Mouse (Mus musculus): ENCODE results near the gene 9530077C05Rik.
"Not testable (repeated sequence)": the region's sequence is repeated elsewhere in the genome, so short reads cannot be mapped to it uniquely, and the experiment has no call there.

Gene 9530077C05Rik

GRCm38 (mm10) chr9:22419877-22420276 is 8.6 kb downstream of the 9530077C05Rik start:
- DNase-seq (ENCODE audit: low spot score in 2 of 2), result no peak

- DNase-seq (ENCODE audit: low spot score in 2 of 2), result no peak
Observed at GRCm38 (mm10) chr9:22420491-22420890, 9.2 kb downstream of the 9530077C05Rik start.

GRCm38 (mm10) chr9:22422559-22422958 is 11.2 kb downstream of the 9530077C05Rik start:
- no peak for DNase-seq (ENCODE audit: low spot score in 2 of 2)

GRCm38 (mm10) chr9:22423507-22423906 is 12.2 kb downstream of the 9530077C05Rik start:
- DNase-seq (ENCODE audit: low spot score in 2 of 2), result no peak

- no peak for DNase-seq (ENCODE audit: low spot score in 2 of 2)
Observed at GRCm38 (mm10) chr9:22424196-22424595, 12.9 kb downstream of the 9530077C05Rik start.

GRCm38 (mm10) chr9:22424719-22425118 is 13.4 kb downstream of the 9530077C05Rik start:
- no peak for DNase-seq (ENCODE audit: low spot score in 2 of 2)

- no peak for DNase-seq (ENCODE audit: low spot score in 2 of 2)
Observed at GRCm38 (mm10) chr9:22428028-22428665, 16.8 kb downstream of the 9530077C05Rik start.

GRCm38 (mm10) chr9:22428666-22429410 is 17.5 kb downstream of the 9530077C05Rik start:
- DNase-seq (ENCODE audit: low spot score in 2 of 2), result no peak

GRCm38 (mm10) chr9:22429533-22430241 is 18.4 kb downstream of the 9530077C05Rik start:
- DNase-seq (ENCODE audit: low spot score in 2 of 2), result no peak

- no peak for DNase-seq (ENCODE audit: low spot score in 2 of 2)
Observed at GRCm38 (mm10) chr9:22430315-22430840, 19.1 kb downstream of the 9530077C05Rik start.

- no peak for DNase-seq (ENCODE audit: low spot score in 2 of 2)
Observed at GRCm38 (mm10) chr9:22433221-22433620, 21.9 kb downstream of the 9530077C05Rik start.

GRCm38 (mm10) chr9:22434101-22434500 is 22.8 kb downstream of the 9530077C05Rik start:
- no peak for DNase-seq (ENCODE audit: low spot score in 2 of 2)

- DNase-seq (ENCODE audit: low spot score in 2 of 2), result no peak
Observed at GRCm38 (mm10) chr9:22438826-22439225, 27.5 kb downstream of the 9530077C05Rik start.

GRCm38 (mm10) chr9:22443157-22443556 is 31.8 kb downstream of the 9530077C05Rik start:
- DNase-seq (ENCODE audit: low spot score in 2 of 2), result no peak

- DNase-seq (ENCODE audit: low spot score in 2 of 2), result no peak
Observed at GRCm38 (mm10) chr9:22445123-22445522, 33.8 kb downstream of the 9530077C05Rik start.

- no peak for DNase-seq (ENCODE audit: low spot score in 2 of 2)
Observed at GRCm38 (mm10) chr9:22447213-22447612, 35.9 kb downstream of the 9530077C05Rik start.

GRCm38 (mm10) chr9:22448420-22448819 is 37.1 kb downstream of the 9530077C05Rik start:
- DNase-seq (ENCODE audit: low spot score in 2 of 2), result no peak

GRCm38 (mm10) chr9:22449209-22449608 is 37.9 kb downstream of the 9530077C05Rik start:
- no peak for DNase-seq (ENCODE audit: low spot score in 2 of 2)

- DNase-seq (ENCODE audit: low spot score in 2 of 2), result no peak
Observed at GRCm38 (mm10) chr9:22452697-22453096, 41.4 kb downstream of the 9530077C05Rik start.

GRCm38 (mm10) chr9:22453501-22453924 is 42.2 kb downstream of the 9530077C05Rik start:
- peak in 1 of 2 experiments; percentile 30 for DNase-seq (ENCODE audit: low spot score in 2 of 2)

- DNase-seq (ENCODE audit: low spot score in 2 of 2), result not testable (repeated sequence)
Observed at GRCm38 (mm10) chr9:22453990-22454389, 42.7 kb downstream of the 9530077C05Rik start, which contains the start of gene Gm17545. Gene Gm17545, plus strand, starts transcription at chr9:22454290.

GRCm38 (mm10) chr9:22455041-22455440 is 43.7 kb downstream of the 9530077C05Rik start:
- no peak for DNase-seq (ENCODE audit: low spot score in 2 of 2)

All from spleen, postnatal 4 days (tissue).